Mouse (Mus musculus) T-helper 1 cell (primary cell): ENCODE measurements around the gene Actn4.

Experiments
- in situ Hi-C: fragments of 300-600 bp; cut with MboI, MseI; formaldehyde crosslinking; loops from one replicate; pipeline ENCODE4 v1.15.1; 2025; ENCODE audit warnings: high pct_unique_total_duplicates

Gene Actn4

DNA sequence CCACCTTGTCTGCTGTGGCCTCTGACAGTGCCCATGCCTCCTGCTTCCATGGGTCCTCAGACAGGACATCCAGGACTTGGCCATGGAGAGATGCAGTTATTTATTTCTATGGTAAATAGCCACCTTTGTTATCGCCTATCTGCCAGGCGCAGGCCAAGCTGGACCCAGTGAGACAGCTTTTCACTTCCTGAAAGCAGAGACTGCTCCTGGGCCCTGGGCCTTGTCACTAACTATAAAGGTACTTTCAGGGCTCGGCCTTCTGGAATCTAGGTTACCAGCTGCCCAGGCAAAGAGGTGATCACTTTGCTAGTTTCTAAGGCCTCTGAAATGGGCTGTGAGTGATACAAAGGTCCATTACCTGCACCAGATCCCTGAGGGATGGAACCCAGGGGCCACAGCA is 37.3 kb downstream of the Actn4 start:
- in situ Hi-C loops = no loop called here

DNA sequence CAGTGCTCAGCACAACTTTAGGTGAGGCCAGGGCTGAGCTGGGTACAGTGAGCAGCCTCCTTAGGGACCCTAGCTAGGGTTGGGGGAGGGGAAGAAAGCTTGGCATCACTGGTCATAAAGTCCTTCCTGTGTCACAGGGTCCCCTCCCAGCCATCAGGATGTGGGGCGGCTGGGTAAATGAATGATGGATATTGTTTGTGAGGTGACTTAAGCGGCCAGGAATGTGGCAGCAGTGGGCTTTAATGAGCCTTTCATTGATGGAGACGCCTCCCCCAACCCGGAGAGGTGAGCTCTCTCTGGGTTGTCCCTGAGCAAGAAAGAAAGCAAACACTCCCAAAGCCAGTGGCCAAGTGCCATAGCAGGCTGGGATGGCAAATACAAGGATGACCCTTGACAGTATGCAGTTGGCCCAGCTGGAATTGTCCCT is 38.3 kb downstream of the Actn4 start:
- in situ Hi-C loops = no loop called here

DNA sequence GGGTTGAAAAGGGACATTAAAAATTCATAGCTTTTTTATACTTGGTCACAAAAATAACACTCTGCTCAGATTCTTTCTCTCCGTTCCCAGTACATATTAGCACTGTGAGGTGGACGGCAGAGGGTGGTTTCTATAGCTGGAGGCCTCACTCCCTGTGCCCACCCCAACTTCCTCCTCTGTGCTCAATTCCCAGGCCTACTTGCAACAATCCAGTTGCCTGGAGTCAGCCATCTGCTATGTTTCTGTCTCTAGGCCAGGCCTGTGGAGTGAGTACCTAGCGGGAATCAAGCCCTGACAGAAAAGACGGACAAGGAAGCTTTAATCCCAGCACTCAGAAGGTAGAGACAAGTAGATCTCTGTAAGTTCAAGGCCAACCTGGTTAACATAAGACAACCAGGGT is 39.5 kb downstream of the Actn4 start:
- in situ Hi-C loops = no loop called here

DNA sequence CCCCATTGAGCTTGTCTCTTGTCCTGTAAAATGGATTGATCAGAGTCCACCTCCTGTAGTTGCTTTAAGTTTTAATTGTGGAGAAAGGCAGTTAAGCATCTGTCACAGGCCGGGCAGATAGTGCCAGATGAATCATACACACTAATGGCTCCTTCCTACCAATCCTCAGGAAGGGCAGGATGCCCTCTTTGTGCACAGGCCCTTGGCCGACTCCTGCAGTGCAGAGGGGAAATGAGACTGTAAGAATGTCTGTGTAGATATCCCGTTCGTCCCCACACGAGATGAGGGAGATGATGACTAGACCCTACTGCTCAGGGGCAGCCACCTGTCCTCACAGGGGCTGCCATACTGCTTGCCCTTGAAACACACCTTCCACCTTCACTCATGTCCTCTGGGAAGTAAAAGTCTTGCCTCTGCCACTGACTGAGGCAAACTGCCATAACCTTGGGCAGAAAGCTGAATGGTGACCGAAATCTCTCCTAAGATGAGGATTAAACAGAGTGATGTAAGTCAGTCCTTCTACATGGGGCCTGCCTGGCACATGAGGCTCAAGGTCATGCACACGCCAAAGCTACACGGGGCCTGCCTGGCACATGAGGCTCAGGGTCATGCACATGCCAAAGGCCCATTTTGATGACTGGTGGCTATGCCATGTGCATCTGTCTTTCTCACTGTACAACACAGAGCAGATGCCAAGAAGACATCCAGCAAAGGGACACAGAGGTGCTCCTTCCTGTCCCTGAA is 40.2 kb downstream of the Actn4 start:
- in situ Hi-C loops = no loop called here

DNA sequence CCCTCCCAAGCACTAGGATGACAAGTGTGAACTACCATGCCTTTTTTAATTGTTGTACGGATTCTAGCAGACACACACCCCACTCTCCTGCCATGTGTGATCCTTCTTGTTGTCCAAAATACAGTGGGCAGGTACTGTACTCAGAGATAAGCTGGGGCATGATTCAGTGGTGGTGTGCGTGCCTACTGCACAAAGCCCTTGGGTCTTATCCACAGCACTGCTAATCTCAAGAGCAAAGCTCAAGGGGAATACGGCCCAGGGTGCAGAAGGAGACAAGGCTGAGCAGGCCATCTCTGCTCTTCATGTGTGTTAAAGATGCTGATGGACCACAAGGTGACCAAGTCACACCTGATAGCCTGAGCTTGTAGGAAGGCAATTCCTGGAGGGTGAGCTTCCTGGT is 41.0 kb downstream of the Actn4 start:
- in situ Hi-C loops = no loop called here

DNA sequence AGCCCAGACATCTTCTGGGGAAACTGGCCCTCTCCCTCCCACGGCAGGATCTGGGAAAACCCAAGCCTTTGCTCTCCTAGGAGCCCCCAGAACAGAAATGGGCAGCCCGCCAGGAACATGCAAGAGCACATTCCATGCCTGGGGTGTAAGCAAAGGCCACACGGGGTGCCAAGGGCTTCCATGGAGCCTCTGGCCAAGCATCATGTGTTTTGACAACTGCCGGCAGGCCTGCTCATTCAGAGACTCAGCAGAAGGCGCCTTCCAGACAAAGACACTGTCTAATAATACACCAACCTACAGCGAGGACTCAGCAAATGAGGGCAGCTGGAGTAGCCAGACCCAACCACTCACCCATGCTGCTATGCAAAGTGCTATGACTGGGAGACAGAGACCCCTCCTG is 42.3 kb downstream of the Actn4 start:
- in situ Hi-C loops = no loop called here

DNA sequence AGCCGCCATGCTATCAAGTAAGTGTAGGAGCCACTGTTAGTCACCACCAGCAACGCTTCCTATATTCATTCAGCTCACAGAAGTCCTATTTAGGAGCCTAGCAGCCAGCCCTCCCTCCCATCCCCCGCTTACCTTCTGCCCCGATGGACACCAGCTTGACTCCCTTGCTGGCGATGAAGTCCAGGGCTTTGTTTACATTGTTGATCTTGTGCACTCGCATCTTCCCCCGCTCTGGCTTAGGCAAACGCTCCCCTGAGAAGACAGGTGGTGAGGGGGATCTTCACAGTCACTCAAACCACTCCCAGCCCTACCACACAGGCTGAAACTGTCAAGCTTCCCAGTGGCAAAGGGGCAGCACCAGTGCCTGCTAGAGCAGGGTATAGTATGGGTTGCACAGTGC is 43.6 kb downstream of the Actn4 start:
- in situ Hi-C loops = no loop called here

DNA sequence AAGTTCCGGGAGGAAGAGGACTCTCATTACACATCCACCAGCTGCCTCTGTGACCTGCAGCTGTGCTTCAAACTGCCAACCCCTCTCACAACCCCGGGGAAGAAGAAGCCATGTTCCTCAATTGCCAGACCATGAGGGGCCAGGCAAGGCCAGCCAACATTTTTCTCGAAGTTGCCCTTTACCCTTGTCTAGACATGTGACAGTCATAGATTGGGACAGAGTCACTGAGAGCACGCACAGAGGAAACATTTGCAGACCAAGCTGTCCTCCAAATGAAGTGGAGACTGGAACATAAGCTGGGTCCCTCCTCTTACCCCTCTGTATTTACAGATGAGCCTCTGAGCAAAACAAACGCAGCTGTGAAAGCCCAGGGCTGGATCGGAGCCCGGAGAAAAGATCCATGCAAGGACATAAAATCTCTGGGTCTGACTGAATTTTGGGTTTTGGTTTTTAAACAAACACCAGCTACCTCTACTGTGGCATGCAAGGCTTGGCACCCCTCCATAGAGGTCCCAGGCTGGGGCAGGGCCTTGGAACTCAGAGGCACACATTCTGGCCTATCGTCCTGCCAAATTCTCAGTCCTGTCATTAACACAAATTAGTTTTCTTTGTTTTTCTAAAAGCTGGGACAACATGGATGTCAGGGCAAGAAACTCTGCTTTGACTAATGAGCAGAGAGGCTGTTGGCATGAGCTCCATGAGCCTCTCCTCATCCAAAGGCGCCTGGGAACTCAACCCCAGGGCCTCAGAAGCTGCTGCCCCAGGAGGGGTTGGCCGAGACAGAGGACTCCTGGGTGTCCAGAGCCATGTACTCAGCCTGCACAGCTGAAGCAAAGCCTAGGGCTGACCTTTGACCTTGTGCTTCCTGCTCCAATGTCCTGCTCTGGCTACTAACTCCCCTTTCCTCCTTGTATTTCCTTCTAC is 44.4 kb downstream of the Actn4 start:
- in situ Hi-C loops = no loop called here

DNA sequence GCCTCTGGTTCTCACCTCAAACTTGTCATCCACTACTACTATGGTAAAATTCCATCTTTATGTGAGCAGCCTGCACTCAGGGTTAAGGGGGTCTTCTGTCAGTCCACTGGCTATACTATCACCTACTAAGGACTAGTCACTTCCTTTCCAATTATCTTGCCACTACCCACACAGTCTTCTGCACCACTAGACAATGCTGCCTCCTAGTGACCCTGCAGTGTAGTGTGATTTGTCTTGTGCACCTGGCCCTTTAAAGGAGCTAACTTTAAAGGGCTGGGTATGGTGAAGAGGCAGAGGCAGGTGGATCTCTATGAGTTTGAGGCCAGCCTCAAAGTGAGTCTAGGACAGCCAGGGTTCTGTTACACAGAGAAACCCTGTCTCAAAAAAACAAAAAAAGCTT is 45.6 kb downstream of the Actn4 start:
- in situ Hi-C loops = no loop called here

DNA sequence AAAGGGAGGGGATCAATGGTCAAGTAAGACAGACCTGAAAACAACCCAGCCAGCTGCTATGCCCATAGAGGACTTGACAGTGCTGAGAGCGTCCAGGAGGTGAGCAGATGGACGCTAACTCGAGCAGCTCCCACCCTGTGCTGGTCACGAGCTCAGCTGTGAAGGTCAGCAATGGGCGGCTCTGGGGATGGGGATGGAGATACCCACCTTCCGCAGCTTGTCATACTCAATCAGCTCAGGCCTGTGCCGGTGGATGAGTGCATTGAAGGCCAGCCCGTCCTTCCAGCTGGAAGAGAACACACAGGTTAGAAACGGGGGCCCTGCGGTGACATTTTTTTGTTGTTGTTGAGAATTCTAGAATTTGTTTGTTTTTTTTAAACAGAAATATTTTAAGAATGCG is 49.0 kb downstream of the Actn4 start:
- in situ Hi-C loops = no loop called here

DNA sequence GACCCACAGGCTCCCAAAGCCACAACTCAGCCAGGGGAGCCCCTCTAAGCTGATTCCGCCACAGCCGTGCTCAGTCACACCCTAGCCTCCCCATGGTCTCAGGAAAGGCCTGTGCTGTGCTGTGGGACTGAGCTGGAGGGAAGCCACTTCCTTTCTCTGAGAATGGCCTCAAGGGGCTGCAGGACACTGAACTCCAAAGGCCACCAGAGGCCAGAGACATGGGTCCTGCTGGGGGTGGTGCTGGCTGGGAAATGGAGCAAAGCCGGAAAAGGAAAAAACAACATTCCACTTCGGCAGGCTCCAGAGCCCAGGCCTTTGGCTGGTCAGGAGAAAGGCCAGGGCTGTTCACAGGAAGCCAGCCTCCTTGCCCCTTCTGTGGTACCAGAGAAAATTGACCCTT is 50.5 kb downstream of the Actn4 start:
- in situ Hi-C loops = no loop called here

DNA sequence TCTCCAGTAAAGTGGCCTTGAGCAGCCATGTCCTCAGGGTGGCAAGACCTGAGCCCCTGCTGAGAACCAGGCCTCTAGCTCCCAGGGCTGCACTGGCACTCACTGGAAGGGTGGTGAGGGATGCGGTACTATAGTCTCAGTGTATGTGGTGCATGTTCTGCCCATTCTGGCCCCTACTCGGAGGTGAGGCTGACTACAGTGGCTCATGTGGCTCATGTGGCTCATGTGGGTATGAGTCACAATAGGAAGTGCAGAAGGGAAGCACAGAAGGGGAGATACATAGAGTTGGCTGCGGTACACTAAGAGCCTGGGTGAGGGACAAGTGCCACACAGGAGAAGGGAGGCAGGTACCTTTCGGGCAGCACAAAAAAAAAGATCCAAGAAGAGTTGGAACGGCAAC is 54.9 kb downstream of the Actn4 start:
- in situ Hi-C loops = no loop called here

DNA sequence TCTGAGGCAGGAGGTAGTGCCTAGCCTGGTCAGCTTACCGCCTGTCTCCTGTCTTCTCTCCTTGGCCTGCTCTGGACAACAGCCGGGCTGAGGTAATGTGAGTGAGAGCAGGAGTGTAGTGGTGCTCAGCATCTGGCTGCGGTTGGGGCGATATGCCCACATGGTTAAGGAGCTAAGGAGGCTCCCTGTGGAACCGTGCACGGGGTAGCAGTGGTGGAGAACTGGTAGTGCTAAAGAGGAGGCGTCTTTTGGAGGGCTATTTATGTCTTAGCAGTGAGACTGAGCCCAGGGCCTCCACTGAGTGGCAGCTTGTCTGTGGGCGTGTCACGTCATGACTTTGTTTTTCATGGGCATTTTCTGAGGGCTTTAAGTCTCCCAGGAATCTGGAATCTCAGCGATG is 58.4 kb downstream of the Actn4 start:
- in situ Hi-C loops = no loop called here

DNA sequence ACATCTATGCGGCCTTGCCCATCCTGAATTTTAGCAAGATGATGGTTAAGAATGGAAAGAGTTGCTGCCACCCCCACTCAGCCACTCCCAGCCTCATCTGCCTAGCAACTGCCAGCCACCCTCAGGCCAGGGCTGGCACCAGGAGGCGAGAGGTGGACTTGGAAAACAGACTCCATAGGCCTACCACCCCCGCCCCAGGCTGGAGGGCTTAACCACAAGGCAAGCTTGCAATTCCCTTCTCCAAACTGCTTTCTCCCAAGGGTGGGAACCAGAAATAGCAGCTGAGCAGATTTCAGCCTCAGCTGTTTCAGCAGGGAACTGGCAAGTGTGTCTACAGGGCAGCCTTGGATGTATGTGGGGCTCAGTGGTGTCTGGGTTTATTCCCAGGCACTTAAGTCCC is 59.3 kb downstream of the Actn4 start:
- in situ Hi-C loops = no loop called here

DNA sequence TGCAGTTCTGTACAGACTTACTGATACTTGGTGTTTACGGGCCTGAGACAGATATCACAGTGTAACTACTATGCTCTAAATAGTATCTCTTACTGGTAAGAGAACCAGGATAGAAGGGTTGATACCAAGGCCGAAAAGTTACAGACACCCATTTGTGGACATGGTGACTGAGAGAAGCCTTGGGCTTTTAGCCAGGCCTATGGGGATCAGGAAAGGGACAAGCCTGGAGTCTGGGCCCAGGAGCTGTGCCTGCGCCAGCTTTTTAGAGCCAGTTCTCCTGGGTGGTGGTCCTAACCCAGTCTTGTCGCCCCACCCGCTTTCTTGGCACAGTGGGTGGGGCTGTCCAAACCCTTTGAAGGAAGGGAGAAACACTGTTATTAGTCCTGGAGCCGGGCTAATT is 60.0 kb downstream of the Actn4 start:
- in situ Hi-C loops = no loop called here

DNA sequence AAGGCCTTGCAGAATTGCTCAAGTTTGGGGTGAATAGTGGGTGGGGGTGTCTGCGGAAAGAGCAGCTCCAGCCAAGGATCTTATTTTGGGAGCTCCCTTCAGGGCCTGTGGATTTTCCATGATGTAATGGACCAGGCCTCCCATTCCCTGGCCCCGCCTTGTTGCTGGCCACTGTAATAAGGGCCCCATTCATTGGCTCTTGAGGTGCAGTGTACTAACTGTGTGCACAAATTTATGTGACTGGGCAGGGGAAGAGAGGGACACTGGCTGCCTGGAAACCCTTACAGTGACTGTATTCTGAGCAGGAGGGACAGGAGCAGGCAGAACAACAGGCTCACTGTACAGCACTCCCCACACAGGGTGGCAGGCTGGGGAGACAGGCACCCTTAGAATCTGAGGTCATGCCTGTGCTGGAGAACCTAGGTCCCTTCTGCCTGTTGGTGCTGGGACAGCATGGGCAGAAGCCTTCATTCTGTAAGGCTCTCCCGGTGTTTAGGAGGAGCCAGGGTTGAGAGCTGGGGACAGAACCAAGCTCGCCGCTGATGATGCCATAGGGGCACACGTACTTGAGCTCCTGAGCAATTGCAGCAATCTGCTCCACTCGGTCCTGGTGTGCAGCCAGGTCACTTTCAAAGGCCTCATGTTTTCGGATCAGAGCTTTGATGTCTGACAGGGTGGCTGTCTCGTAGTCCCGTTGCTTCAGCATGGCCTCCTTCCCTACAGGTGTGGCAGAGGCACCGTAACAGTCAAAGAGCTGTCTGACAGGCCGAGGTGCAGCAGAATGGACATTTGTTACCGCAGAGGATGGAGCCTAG is 60.6 kb downstream of the Actn4 start:
- in situ Hi-C loops = no loop called here

DNA sequence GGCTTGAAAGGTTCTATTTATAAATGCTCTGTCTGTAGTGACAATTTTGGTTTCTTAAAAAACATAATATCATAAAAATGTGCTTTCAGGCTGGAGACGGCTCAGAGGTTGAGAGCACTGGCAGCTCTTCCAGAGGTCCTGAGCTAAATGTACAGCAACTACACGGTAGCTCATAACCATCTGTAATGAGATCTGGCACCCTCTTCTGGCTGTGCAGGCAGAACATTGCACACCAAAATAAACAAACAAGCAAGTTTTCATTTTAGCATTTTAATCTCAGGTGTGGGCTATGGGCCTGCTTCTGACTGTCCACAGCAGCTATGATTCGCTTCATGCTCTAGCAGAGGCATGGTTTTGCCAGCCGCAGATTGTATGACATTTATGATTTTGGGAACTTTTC is 62.2 kb downstream of the Actn4 start:
- in situ Hi-C loops = no loop called here

DNA sequence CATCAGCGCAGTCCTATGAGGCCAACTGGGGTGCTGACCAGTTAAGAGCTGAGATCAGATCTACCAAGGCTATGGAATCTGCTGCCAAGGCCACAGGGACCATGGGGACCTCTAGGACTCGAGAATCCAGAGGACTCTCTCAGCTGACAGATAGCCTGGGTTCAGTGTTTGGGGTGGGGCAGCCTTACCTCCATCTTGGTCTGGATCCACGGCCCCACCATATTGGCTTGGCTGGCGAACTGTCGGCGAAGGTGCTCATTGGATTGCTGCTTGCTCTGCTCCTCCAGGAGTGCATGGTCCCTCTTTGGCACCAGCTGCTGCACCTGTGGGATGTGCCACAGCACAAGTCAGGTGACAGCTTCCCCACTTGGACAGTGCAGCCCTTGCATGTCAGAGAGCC is 64.5 kb downstream of the Actn4 start:
- in situ Hi-C loops = no loop called here

DNA sequence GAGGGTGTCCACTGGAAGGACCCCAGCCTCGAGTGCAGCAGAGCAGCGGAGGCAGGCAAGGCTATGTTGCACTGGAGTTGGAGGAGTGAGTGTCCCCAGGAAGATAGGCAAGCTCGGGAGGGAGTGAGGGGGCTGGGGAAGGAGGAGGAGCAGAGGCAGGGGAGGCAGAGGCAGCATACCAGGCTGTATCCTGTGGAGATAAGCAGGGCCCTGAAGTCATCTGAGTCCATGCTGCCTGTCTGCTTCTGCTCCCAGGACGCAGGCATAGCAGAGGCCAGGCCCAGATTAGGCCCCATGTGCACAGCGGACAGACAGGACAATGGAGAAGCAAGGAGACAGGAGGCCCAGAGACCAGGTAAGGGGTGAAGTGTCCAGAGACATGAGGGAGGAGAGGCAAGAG is 67.2 kb downstream of the Actn4 start:
- in situ Hi-C loops = no loop called here

DNA sequence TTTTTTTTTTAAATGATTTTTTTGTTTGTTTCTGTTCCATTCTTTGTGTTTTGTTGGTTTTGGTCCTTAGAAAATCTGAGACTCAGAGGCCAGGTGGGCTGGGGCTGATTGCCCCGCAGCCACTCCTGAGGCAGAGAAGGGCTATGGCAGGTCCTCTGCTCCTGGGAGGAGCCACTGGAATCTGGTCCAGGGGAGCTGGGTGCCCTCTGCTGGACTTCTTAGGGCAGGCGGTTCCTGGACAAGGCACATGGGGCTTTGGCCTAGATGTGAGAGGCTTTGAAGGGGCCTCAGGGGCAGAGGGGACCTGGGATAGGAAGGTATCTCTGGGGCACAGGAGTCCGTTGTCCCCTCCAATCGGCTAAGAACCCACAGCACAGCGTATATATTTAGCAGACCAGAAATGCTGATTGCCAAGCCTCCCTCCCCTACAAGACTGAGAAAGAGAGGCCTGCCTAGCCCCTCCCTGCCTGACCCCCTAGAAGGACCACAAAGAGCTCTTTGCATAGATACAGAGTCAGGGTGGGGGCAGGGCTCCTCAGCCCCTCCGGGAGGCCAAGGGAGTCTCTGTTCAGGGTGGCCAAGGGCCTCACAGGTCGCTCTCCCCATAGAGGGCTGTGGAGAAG is 68.4 kb downstream of the Actn4 start:
- in situ Hi-C loops = no loop called here

DNA sequence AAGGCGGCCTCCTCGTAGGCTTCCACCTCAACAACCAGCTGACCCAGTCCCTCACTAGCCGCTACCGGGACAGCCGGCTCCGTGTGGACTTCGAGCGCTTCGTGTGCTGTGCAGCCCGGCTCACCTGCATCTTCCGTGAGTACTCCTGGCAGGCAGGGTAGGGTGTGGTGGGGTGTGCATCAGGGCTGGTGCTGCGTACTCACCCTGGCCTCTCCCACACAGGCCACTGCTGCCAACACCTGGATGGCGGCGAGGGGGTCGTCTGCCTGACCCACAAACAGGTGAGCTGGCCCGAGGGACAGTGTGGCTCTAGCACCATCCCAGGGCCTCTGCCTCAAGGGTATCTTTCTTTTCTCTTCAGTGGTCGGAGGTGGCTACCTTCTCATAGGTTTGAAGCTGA is 69.5 kb downstream of the Actn4 start:
- in situ Hi-C loops = no loop called here

DNA sequence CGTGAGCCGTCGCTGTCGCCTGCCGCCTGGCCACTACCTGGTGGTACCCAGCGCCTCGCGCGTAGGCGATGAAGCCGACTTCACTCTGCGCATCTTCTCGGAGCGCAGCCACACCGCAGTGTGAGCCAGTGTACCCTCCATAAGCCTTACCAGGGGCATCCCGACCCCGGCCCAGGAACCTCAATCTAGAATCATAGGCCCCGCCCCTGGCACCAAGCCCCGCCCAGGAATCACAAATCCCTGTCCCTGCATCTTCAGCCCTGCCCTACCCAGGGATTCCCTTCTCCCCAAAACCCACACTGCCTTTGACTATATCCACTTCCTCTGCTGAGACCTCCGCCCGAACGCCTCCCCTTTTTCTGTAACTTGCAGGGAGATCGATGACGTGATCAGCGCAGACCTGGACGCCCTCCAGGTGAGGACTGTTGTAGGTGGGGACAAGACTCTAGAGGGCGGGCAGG is 73.4 kb downstream of the Actn4 start:
- in situ Hi-C loops = no loop called here
